Mouse (Mus musculus) right cerebral cortex, postnatal 25 days (tissue): Measurements from ENCODE around the gene Gm8122.
A peak's percentile ranks its signal among the peaks of the same experiment; 100 is the strongest.
"Not testable (repeated sequence)": the region's sequence is repeated elsewhere in the genome, so short reads cannot be mapped to it uniquely, and the experiment has no call there.

Experiments used
- DNase-seq: peaks from one replicate; pipeline ENCODE4 v3.0.0; 2022

Gm8122 gene

DNA sequence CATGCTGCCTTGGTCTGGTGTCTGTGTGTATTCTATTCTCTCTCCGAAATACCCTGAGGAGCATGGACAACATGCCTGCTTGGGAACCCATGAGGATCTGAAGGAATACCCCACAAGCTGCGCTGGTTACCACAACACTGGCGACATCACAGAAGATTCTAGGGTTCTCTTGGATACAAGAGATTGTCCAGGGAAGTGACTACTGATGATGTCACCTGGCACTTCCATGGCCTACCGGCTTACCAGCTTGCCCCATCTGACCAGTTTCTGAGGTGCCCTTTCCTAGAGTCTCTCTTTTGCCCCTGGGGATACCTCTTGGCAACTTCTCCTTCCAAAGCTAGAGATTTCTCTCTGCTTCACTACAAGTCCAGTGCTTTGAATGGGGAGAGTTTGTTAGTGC lies at the start of gene Gm8122:
Gene Gm8122, minus strand, starts transcription at position 101 of the 400 bp plus-strand sequence.
- not testable (repeated sequence) for DNase-seq

DNA sequence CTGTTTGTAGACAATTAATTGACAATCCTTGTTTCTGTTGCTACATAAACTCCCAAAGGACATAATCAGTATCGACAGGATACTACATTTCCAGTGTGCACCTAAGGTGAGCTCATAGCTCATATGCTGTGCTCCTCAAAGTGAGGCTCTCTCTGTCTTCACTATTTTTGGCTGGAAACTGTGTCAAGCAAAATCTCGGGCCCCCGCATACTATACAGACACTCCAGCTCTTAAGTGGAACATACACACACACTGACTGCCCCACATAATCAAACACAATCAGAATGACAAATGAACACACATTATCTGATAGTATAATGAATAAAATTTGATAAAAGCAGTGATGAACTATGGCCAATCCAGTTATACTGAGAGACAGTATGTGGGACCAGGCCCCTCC lies 43.6 kb upstream of the Gm8122 start:
- DNase-seq, result peak; percentile 31

DNA sequence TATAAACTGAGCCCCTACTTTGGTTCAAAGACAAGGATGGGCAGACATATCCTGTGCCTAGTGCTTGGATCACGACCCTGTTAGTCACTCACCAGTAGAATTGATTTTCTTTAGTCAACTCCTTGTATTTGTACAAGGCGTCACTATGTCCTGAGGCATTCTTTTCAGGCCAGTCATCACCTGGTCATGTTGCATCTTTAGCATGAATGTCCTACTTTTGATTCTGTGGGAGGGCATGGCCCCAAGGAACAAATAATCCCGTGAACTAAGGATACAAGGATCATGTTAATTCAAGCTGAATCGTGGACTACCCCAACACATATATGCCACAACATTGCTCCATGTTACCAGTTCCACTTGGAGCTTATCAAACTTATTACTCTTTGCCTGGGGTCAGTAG lies 43.0 kb upstream of the Gm8122 start:
- not testable (repeated sequence) for DNase-seq

DNA sequence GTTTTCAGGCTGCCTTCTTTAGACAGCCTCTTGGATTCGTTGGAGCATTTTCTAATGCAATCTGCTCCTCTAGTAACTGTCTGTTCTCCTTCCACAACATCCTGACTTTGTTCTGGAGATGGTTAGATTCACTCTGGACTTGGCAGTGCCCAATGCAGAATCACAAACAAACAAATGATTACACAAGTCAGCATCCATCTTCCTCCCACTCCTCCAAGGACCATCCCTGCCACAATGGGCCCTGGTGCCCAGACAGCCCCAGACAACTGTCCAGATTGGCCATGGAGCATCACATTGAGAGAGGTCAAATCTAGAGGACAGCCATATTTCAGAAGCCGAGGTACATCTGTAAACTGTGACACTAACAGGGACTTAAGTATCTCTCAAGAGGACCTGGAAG lies 42.4 kb upstream of the Gm8122 start:
- not testable (repeated sequence) for DNase-seq

DNA sequence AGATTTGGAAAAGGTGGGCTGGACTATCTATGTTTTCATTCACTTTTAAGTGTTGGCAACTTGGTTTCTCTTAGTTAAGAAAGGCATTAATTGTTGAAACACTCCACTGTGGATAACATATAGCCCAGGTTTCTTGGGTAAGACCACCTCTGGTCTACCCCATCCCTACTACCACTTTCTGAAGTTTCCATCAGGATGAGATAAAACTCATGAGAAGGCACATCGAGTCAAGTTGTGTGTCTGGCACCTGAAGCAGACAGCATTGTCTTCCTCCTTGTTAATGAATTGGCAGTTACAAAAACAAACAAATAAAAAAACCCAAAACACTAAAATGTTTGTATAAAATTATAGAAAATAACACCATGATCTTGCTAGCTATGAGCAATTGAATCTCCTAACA lies 40.6 kb upstream of the Gm8122 start:
- DNase-seq, result not testable (repeated sequence)

DNA sequence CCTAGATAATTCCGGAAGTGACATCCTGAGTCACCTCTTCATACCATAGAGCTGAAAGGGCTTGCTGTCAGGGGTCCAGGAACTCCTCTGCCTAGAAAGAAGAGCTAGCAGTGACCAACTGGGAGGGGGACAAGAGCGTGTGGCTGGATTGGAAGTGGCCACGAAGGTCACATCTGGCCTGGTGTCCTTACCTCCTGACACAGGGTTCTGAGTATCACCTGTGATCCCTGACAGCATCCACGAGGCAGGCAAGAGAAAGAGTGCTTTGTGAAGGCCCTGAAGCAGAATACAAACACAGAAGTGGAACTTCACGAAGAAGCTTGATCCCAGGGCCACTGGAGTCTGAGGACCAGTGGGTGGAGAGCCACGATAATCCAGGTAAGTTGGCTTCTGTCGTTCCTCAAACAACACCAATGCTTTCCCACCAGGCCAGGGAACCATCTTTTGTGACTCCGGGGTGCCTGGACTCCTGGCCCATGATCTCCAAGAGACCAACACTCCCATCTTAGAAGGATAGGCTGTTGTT lies 39.9 kb upstream of the Gm8122 start, which contains the start of gene Gm9732:
Gene Gm9732, plus strand, starts transcription at position 51 of the 526 bp plus-strand sequence.
- DNase-seq, result peak; percentile 34

DNA sequence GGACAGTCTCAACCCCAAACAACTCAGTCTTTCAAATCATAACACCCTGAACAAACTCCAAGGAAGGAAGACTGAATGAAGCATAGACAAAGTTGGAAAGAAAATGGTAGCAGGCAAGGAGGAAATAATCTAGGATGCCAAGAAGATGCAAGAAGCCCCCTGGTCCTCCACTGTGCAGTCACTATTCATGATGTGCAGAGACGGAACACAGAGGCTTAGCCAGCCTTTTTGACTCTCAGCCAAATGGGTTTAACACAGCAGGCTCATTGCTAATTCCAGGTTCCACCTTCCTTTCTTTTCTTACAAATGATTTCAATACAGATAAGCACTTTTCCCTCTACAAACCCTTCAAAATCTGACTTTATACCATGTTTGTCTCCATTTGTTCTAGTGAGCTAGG lies 38.1 kb upstream of the Gm8122 start:
- not testable (repeated sequence) for DNase-seq

DNA sequence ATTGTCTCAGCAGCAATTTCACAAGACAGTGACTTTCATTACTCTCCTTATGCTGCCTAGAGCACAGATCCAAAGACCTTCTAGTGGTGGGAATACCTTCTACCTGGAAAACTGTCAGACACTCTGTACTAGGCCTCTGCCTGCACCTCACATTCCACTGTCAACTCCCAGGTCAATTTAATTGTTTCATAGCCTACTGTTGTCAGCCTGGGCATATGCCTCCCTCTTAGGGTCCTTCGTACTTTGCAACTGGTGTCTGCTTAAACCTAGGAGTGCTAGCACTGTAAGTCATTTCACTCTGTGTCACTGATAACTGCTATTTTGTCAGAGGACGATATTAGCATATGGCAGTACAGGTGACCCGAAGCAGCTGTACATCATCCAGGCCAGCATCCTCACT lies 34.1 kb upstream of the Gm8122 start:
- not testable (repeated sequence) for DNase-seq

DNA sequence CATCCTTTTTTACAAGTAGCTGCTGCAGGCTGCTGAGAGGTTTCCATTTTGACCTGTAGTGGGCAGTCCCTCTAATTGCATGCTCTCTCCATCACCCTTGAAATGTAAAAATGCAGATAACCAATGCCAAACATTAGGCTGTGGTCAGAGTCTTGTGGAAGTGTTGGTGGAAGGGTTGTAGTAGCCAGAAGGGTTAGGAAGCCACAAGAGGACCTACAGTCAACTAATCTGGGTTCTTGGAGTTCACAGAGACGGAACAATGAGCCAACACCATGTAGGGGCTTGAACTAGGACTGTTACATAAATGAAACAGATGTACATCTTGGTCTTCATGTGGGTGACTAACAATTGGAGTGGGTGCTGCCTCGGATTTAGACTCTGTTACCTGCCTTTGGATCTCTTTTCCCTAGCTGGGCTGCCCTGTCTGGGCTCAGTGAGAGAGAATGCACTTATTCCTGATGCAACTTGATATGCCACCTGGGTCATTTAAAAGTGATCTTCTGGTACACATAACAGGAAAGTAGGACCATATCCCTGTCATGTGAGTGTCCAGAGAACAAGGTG lies 33.5 kb upstream of the Gm8122 start:
- peak; percentile 57 for DNase-seq

DNA sequence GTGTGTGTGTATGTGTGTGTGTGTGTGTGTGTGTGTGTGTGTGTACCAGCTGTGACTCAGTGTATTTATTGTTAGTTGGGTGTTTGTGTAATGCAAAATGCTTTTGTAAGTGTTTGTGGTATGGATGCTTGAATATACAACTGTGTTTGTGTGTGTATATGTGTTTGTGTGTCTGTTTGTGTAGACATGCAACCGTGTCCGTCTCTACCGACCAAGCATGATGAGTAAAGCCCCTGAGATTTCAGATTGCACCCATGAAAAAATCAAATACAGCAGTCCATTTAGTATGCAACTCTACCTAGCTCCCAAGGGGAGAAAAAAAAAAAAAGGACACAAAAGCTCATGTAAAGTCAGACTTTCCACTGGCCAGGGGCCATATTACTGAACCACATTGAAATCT lies 28.3 kb upstream of the Gm8122 start:
- not testable (repeated sequence) for DNase-seq

DNA sequence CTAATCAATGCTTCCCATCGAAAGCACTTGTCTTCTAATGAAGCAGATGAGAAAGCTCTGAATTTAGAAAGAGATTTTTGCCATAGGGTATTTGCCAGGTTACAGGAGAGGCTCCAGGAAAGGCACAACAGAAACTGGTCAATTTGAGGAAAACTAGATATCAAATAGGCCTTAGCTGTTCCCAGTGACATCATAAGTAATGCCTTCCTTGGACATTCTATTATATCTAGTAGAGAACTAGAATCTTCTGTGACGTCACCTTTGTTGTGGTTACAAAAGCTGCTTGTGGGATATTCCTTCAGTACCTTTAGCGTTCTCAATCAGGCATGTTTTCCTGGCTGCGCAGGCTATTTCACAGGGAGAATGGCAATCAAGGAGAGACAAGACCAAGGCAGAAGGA lies 23.2 kb upstream of the Gm8122 start, which contains the start of gene Gm8126:
Gene Gm8126, plus strand, starts transcription at position 301 of the 400 bp plus-strand sequence.
- DNase-seq, result not testable (repeated sequence)

DNA sequence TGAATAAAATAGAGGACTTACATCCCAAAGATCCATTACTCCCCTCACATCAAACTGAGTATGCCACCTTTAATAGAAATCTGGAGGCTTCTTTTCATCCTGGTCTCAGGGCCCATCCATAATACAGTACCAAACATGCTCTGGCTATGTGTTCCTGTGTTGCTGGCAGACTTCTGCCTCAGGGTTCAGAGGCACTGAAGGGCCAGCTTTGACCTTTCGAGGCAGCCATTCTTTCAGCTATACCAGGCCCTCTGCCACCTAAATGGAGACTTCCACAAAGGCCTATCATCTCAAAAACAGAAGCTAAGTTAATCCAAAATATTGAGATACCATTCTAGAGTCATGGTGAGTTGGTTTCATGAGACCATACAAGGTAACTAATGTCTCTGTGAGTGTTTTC lies 21.4 kb upstream of the Gm8122 start:
- DNase-seq, result not testable (repeated sequence)

DNA sequence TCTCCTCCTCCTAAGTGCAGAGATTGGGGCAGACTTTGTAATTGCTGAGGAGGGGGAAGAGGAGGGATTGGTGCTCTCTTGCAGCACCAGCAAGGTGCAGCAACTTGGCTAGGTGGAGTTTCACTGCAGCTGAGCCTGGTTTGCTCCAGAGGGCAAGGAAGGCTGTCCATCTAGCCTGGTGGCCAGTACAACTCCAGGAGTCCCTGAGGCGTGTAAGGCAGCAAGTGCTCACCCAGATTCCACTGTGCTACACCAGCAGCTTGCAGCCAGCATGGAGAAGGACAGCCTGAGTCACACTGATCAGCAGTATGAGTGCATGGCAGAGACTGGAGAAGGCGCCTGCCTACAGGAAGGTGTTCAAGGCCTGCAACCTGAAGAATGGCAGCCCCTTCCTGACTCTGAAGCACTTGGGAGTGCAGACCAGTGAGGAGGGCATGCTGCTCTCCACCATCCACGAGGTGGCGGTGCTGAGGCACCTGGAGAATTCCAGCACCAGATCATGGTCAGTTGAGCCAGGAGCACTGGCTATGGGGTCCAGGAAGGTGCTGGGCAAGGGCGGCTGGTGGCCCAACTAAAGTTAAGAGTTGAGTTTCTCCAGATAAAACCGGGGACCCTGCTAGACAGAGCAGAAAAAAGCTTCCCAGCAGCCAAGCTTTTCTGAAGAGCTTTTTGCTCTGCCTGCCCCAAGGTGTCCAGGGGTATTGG lies 15.6 kb upstream of the Gm8122 start:
- not testable (repeated sequence) for DNase-seq

DNA sequence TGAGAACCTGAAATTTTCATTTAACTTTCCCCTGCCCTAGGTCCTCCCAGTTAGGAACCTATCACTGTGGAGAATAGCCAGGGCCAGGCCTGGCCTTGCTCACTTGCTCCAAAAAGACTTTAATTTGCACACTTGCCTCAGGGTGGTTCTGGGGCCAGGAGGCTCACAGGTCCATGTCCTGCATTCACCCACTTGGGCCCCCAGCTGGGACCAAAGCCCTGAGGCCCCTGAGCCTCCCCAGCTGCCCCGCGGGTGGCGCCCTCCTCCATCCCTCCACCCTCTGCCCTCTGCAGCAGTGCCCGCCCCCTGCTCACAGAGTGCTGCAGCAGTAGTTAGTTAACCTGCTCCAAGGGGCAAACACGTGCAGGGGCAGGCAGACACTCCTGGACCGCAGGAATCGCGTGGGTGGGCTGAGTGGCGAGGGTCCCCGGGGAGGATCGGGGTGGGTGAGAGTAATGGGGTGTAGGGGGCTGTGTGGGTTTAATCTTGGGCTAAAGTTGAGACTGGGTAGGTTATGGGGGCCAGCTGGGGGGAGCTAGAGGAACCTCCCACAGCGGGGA lies 14.6 kb upstream of the Gm8122 start:
- DNase-seq, result not testable (repeated sequence)

DNA sequence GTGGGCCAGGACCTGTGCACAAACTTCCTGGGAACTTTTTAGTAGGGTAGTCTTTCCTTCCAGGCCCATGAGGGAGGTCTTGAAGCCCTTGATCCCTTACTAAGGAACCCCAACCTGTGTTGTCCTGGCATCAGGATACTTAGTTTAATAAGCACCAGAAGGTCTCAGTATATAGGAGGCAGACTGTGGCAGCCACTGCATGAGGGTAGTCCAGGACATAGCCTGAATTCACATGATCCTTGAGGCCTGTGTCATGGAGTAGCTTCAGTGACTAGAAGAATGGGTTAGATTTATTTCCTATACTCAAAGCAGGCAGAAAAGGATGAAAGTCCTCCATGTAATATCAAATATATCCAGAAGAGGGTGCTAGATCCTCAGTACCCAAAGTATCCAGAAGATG lies 2.7 kb upstream of the Gm8122 start:
- not testable (repeated sequence) for DNase-seq
